Mouse (Mus musculus): Measurements from ENCODE around the gene Rps9. TPM values are rescaled to one million over a fixed set of nuclear protein-coding genes. Genes with fewer than 3 reads are reported as not detected.
"Not testable (repeated sequence)": the region's sequence is repeated elsewhere in the genome, so short reads cannot be mapped to it uniquely, and the experiment has no call there.

Rps9 gene
- polyA plus RNA-seq, 1 experiment, result 1,027 TPM

DNA sequence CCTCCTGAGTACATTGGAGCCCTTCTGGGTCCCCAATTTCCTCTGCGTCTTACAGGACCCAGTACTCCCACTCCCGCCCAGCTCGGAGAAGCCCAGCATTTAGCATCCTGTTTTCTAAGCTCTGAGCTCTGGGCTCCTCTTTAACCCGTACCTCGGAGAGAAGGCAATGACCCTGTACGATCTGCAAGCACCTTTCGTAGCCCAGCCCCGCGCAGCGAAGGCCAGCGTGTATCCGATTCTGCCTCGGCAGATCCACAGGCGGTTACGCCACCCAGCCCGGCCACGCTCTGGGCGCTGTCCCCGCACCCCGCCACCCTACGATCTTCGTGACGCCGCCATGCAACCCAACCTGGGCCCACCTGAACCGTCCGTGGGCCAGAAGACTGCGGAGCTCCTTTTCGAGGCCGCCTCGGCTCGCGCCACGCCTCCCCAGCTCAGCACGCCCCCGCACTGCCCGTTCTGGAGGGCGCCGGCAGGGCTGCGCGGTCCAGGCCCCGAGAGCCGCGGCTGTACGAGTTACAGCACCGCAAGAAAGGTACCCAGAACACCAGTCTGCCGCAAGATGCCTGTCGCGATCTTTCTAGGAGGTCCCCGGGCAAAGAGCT is 11.3 kb upstream of the Rps9 start, which contains the start of gene Tsen34:
Gene Tsen34 (plus strand): TSS at position 482 of the 605 bp plus-strand sequence.
- Histone ChIP-seq H3K4me1 (ENCODE audit: control insufficient read depth, insufficient read depth, low read length) (no peaks in the 10 kb centered on the region), H3K4me3 (replicated peaks; ENCODE audit: insufficient read depth, low read depth, low read length) (peak within 1 kb of the TSS; percentile 86), H3K27ac (ENCODE audit: insufficient read depth, low read length) (peak within 1 kb of the TSS; percentile 63), H3K27me3 (ENCODE audit: control insufficient read depth, insufficient read depth, low read length) (no peaks in the 10 kb centered on the region)
- TF ChIP-seq POLR2A (IDR thresholded peaks at IDR 0.05; ENCODE audit: borderline replicate concordance, insufficient read depth, low read length) (no peak), CTCF (IDR thresholded peaks at IDR 0.05; ENCODE audit: borderline replicate concordance, insufficient read depth, low read depth, low read length) (no peak)
- WGBS, result under 1% methylated on average over 49 of the region's 49 CpGs
- DNase-seq, result no peak

DNA sequence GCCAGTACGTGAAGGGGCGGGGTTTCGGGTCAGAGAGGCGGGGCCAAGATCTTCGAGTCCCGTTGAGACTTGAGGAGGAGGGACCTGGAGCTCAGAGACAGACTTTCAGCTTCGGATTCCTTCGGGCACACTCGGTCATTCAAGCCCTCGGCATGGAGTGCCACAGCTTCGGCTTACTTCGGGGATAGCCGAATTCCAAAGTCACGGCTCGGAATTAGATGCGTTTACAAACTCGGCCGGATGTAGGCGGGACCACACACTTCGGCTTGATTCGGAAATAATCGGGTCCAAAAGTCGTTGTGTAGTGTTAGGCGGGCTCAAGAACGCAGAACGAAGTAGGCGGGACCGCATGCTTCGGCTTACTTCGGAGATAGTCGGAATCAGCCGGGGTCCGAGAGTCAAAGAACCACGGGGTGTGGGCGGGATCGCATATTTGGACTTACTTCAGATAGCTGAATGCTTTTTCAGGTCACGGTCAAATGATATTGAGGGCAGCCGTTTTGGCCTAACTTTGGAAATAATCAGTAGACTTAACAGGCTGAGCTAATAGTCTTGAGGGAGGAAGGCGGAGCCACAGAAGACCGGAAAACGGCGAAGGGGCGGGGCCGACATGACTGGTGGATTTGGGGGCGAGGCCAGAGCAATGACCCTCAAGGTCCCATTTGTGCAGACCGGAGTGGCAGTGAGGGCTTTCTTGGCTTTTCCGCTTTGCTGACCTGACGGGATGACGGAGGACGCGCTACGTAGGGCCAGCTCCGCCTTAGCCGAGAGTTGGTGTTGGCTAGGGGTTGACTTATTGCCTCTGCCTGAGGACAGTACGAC is 10.6 kb upstream of the Rps9 start, which contains the start of gene Mboat7:
Gene Mboat7 (minus strand): TSS at position 537 of the 822 bp plus-strand sequence.
- Histone ChIP-seq H3K4me1 (ENCODE audit: control insufficient read depth, insufficient read depth, low read length) (no peaks in the 10 kb centered on the region), H3K4me3 (replicated peaks; ENCODE audit: insufficient read depth, low read depth, low read length) (peak within 1 kb of the TSS; percentile 86), H3K27ac (ENCODE audit: insufficient read depth, low read length) (peak within 1 kb of the TSS; percentile 63), H3K27me3 (ENCODE audit: control insufficient read depth, insufficient read depth, low read length) (no peaks in the 10 kb centered on the region)
- TF ChIP-seq POLR2A (IDR thresholded peaks at IDR 0.05; ENCODE audit: borderline replicate concordance, insufficient read depth, low read length) (peak; percentile 86; the same call in 1 of the 2 replicates), CTCF (IDR thresholded peaks at IDR 0.05; ENCODE audit: borderline replicate concordance, insufficient read depth, low read depth, low read length) (no peak)
- under 1% methylated on average over 55 of the region's 55 CpGs for WGBS
- peak; percentile 94 to 95 for DNase-seq

DNA sequence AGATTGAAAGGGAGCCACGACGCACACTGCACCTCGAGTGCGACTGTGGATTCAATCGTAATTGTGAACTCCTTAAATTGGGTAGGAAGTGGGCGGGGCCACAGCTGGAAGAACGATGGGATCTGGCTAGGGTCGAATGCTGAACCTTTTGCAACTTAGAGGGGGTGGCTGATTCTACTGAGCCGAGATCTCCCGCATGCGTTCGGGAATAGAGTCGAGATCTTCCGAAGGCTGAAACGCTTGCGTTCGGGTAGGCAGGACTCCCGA is 10.1 kb upstream of the Rps9 start:
- Histone ChIP-seq H3K4me3 (replicated peaks; ENCODE audit: insufficient read depth, low read depth, low read length) (peak overlapping the region; percentile 86), H3K27ac (ENCODE audit: insufficient read depth, low read length) (peak overlapping the region; percentile 63), H3K27me3 (ENCODE audit: control insufficient read depth, insufficient read depth, low read length) (no peaks in the 10 kb centered on the region), H3K4me1 (ENCODE audit: control insufficient read depth, insufficient read depth, low read length) (no peaks in the 10 kb centered on the region)
- DNase-seq, result no peak
- TF ChIP-seq POLR2A (IDR thresholded peaks at IDR 0.05; ENCODE audit: borderline replicate concordance, insufficient read depth, low read length) (no peak), CTCF (IDR thresholded peaks at IDR 0.05; ENCODE audit: borderline replicate concordance, insufficient read depth, low read depth, low read length) (no peak)
- under 1% methylated on average over 18 of the region's 18 CpGs for WGBS

DNA sequence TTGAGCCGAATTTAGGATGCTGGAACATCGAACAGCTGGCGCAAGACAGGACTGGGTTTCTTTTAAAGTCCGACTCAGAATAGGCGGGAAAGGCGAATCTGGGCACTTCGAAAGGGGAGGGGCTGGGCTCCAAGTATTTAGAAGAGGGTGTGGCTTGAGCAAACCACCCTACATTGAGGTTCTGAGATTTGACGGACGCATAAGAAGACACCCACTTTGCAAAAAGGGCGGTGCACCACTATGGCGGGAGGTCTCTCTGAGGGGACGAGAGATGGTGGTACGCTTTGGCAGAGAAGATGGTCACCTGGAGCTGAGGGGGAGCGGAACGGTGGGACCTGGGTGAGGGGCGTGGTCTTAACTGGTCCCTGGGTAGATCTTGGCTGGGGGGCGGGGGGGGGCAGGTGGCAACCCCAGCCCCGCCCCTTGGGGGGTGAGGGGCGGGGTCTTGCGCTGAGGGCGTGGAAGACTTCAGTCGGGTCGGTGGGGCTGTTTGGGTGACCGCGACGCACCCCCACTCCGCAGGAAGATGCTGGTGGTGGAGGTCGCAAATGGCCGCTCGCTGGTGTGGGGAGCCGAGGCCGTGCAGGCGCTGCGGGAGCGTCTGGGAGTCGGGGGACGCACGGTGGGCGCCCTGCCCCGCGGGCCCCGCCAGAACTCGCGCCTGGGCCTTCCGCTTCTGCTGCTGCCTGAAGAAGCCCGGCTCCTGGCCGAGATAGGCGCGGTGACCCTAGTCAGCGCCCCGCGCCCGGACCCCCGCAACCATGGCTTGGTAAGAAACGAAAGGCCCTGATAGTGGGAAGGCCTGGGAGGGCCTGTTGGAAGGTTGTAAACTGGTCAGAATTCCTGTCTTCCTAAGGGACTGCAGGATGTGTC is 9.5 kb upstream of the Rps9 start:
- no peaks in the 10 kb centered on the region for H3K4me1 ChIP-seq (ENCODE audit: control insufficient read depth, insufficient read depth, low read length)
- under 1% methylated on average over 55 of the region's 55 CpGs for WGBS
- peak overlapping the region; percentile 86 for H3K4me3 ChIP-seq (replicated peaks; ENCODE audit: insufficient read depth, low read depth, low read length)
- H3K27ac ChIP-seq (ENCODE audit: insufficient read depth, low read length), result peak overlapping the region; percentile 63
- DNase-seq, result peak; percentile 49 to 51
- no peak for TF ChIP-seq POLR2A (IDR thresholded peaks at IDR 0.05; ENCODE audit: borderline replicate concordance, insufficient read depth, low read length)
- TF ChIP-seq CTCF (IDR thresholded peaks at IDR 0.05; ENCODE audit: borderline replicate concordance, insufficient read depth, low read depth, low read length), result no peak
- H3K27me3 ChIP-seq (ENCODE audit: control insufficient read depth, insufficient read depth, low read length), result no peaks in the 10 kb centered on the region

DNA sequence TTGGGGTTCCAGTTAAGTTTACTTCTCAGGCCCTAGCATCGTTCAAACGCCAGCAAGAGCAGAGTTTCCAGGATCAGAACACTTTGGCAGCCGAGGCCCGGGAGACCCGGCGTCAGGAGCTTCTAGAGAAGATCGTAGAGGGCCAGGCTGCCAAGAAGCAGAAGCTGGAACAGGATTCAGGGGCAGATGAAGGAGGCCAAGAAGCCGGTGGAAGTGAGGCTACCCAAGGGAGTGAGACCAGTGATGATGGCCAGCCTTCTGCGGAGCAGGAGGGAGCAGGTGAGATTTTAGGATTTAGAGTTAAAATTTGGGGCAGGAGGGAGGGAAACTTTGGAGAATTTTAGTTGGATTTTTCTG is 8.9 kb upstream of the Rps9 start:
- H3K27me3 ChIP-seq (ENCODE audit: control insufficient read depth, insufficient read depth, low read length), result not testable (repeated sequence)

DNA sequence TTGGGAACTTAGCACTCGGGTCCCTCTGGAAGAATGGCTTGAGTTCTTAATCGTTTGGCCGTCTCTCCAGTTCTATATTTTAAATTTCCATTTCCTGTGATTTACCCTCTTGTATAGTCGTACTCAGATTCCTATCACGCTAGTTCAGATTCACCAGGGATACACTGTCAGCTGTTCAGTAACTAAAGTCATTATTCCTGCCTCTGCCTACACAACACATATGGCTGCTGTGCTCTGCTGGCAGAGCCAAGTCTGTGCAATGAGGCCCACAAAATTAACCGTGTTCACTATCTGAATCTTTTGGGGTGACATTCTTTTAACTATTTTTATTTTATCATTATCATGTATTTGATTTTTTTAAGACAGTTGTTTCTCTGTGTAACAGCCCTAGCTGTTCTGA is 5.3 kb upstream of the Rps9 start:
- Histone ChIP-seq H3K27me3 (ENCODE audit: control insufficient read depth, insufficient read depth, low read length) (no peaks in the 10 kb centered on the region), H3K27ac (ENCODE audit: insufficient read depth, low read length) (no peak overlapping the region), H3K4me3 (replicated peaks; ENCODE audit: insufficient read depth, low read depth, low read length) (no peak overlapping the region), H3K4me1 (ENCODE audit: control insufficient read depth, insufficient read depth, low read length) (no peaks in the 10 kb centered on the region)
- 93% methylated on average over 6 of the region's 6 CpGs for WGBS
- no peak for DNase-seq
- TF ChIP-seq POLR2A (IDR thresholded peaks at IDR 0.05; ENCODE audit: borderline replicate concordance, insufficient read depth, low read length) (no peak), CTCF (IDR thresholded peaks at IDR 0.05; ENCODE audit: borderline replicate concordance, insufficient read depth, low read depth, low read length) (no peak)

More for the DNA sequence above, 8.9 kb upstream of the Rps9 start:
- H3K4me1 ChIP-seq (ENCODE audit: control insufficient read depth, insufficient read depth, low read length); H3K27ac ChIP-seq (ENCODE audit: insufficient read depth, low read length): not testable (repeated sequence)
- 3% methylated on average over 9 of the region's 9 CpGs for WGBS
- DNase-seq, result peak in 1 of 2 experiments; percentile 47
- H3K4me3 ChIP-seq (replicated peaks; ENCODE audit: insufficient read depth, low read depth, low read length), result peak overlapping the region; percentile 49

DNA sequence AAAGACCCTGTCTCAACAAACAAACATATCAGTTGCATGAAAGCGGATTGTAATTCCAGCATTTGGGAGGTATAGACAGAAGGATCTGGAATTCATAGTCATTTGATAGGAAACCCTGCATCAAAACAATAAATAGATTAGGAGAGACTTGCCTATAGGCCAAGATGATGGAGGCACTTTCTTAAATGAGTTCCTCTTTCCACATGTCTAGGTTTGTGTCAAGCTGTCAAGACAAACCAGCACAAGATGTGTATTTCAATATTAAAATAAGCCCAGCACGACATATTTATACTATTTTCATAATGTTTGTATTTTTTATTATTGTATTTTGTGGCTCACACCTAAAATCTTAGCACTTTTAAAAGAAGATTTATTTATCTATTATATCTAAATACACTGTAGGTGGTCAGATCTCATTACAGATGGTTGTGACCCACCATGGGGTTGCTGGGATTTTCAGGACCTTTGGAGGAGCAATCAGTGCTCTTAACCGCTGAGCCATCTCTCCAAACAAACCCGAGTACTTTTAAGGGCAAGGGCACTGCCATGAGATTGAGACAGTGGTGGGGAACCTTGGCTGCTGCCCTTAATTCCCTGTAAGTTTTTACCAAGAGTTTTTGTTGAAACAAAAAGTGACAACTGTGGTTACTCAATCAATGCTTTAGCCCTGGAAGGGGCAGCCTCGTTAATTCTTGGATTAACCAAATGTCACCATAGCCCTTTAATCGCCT is 480 bp upstream of the Rps9 start:
- no peak for TF ChIP-seq CTCF (IDR thresholded peaks at IDR 0.05; ENCODE audit: borderline replicate concordance, insufficient read depth, low read depth, low read length)
- TF ChIP-seq POLR2A (IDR thresholded peaks at IDR 0.05; ENCODE audit: borderline replicate concordance, insufficient read depth, low read length), result no peak
- no peak for DNase-seq
- H3K4me3 ChIP-seq (replicated peaks; ENCODE audit: insufficient read depth, low read depth, low read length), result peak overlapping the region; percentile 87
- H3K27me3 ChIP-seq (ENCODE audit: control insufficient read depth, insufficient read depth, low read length), result no peaks in the 10 kb centered on the region
- H3K27ac ChIP-seq (ENCODE audit: insufficient read depth, low read length), result peak overlapping the region; percentile 43
- 23% methylated on average over 6 of the region's 6 CpGs for WGBS
- H3K4me1 ChIP-seq (ENCODE audit: control insufficient read depth, insufficient read depth, low read length), result peaks cover 8% of the 10 kb centered on the region

Measured in cerebellum, adult 2 months (tissue).